Mouse (Mus musculus) lung, adult 2 months (tissue): ENCODE data around the gene 1190005I06Rik. TPM values are rescaled to one million over a fixed set of nuclear protein-coding genes. Genes with fewer than 3 reads are reported as not detected.

Source experiments
- DNase-seq: peaks from one replicate; pipeline ENCODE4 v3.0.0; 2022
- H3K4me1 ChIP-seq: fragments of 200-500 bp; 2 replicates; pipeline ENCODE4 v1.6.1; 2011; ENCODE audit warnings: low read length; ENCODE audit not compliant: control insufficient read depth, insufficient read depth
- H3K4me3 ChIP-seq: fragments of 200-500 bp; replicated peaks from 2 replicates; pipeline ENCODE3; 2011; ENCODE audit warnings: low read depth, mild to moderate bottlenecking, control low read depth, low read length; ENCODE audit errors: extremely low read depth
- CTCF ChIP-seq: fragments of 200-500 bp; IDR thresholded peaks from 2 replicates; pipeline ENCODE4 v1.5.1; 2011; ENCODE audit warnings: mild to moderate bottlenecking, low read length, control low read depth; ENCODE audit not compliant: insufficient read depth
- POLR2A ChIP-seq: fragments of 200-500 bp; IDR thresholded peaks from 2 replicates; pipeline ENCODE4 v1.6.1; 2011; ENCODE audit warnings: low read depth, mild to moderate bottlenecking, control low read depth, low read length, borderline replicate concordance; ENCODE audit errors: extremely low read depth
- WGBS: fragments of 180-500 bp; shearing (Covaris S2); methylation state at CpG from one replicate; pipeline ENCODE4 v1.1.7; 2018; 5-methylcytosine and 5-hydroxymethylcytosine counted together
- polyA plus RNA-seq: library from polyadenylated mRNA; depleted of rRNA; stranded (reverse); fragments of >200 nt; gene quantifications from 2 replicates; pipeline ENCODE4 v1.2.3, GENCODE M21; 2012

The 1190005I06Rik gene
- polyA plus RNA-seq, 1 experiment, result 2.4 TPM

- TF ChIP-seq POLR2A, result no peak
- no peak for TF ChIP-seq CTCF
- WGBS, result 1% methylated on average over 51 of the region's 51 CpGs
- DNase-seq, result no peak
- Histone ChIP-seq H3K4me3 (peak within 1 kb of the TSS; percentile 97), H3K4me1 (peaks cover 13% of the 10 kb centered on the region)
Measured at GRCm38 (mm10) chr8:120668374-120668905, 21.0 kb upstream of the 1190005I06Rik start, which contains the start of gene Emc8. TSS of gene Emc8 (minus strand) at chr8:120668573.

- Histone ChIP-seq H3K4me1 (peaks cover 13% of the 10 kb centered on the region), H3K4me3 (peak within 1 kb of the TSS; percentile 97)
- peak; percentile 89 for TF ChIP-seq POLR2A
- TF ChIP-seq CTCF, result no peak
- DNase-seq, result peak; percentile 90
- WGBS, result under 1% methylated on average over 105 of the region's 105 CpGs
Measured at GRCm38 (mm10) chr8:120667561-120668373, 20.3 kb upstream of the 1190005I06Rik start, which contains the start of the genes Gm27021 and Cox4i1. TSS of gene Gm27021 (minus strand) at chr8:120668079. TSS of gene Cox4i1 (plus strand) at chr8:120668222.

- TF ChIP-seq POLR2A (no peak), CTCF (no peak)
- peaks cover 13% of the 10 kb centered on the region for H3K4me1 ChIP-seq
- WGBS, result 5% methylated on average over 17 of the region's 17 CpGs
- H3K4me3 ChIP-seq, result peak overlapping the region; percentile 97
- no peak for DNase-seq
Measured at GRCm38 (mm10) chr8:120666807-120667470, 19.5 kb upstream of the 1190005I06Rik start.

- 63% methylated on average over 3 of the region's 3 CpGs for WGBS
- no peak for DNase-seq
- H3K4me1 ChIP-seq, result peaks cover 13% of the 10 kb centered on the region
- TF ChIP-seq CTCF (no peak), POLR2A (no peak)
- H3K4me3 ChIP-seq, result no peak overlapping the region
Measured at GRCm38 (mm10) chr8:120665726-120666455, 18.5 kb upstream of the 1190005I06Rik start.

GRCm38 (mm10) chr8:120664566-120664965 is 17.1 kb upstream of the 1190005I06Rik start:
- TF ChIP-seq CTCF (no peak), POLR2A (no peak)
- Histone ChIP-seq H3K4me1 (peaks cover 13% of the 10 kb centered on the region), H3K4me3 (no peak overlapping the region)
- 66% methylated on average over 6 of the region's 6 CpGs for WGBS
- no peak for DNase-seq

GRCm38 (mm10) chr8:120657415-120657814 is 10.0 kb upstream of the 1190005I06Rik start:
- Histone ChIP-seq H3K4me3 (no peak overlapping the region), H3K4me1 (no peaks in the 10 kb centered on the region)
- 83% methylated on average over 8 of the region's 8 CpGs for WGBS
- TF ChIP-seq CTCF (no peak), POLR2A (no peak)
- no peak for DNase-seq

- DNase-seq, result no peak
- no peaks in the 10 kb centered on the region for H3K4me1 ChIP-seq
- H3K4me3 ChIP-seq, result no peak overlapping the region
- WGBS, result 86% methylated on average over 7 of the region's 7 CpGs
- TF ChIP-seq POLR2A, result no peak
- no peak for TF ChIP-seq CTCF
Measured at GRCm38 (mm10) chr8:120656322-120657052, 9.1 kb upstream of the 1190005I06Rik start.

- TF ChIP-seq POLR2A (no peak), CTCF (no peak)
- 39% methylated on average over 7 of the region's 7 CpGs for WGBS
- no peak overlapping the region for H3K4me3 ChIP-seq
- no peaks in the 10 kb centered on the region for H3K4me1 ChIP-seq
- peak; percentile 16 for DNase-seq
Measured at GRCm38 (mm10) chr8:120644663-120645062, 2.8 kb downstream of the 1190005I06Rik start.
